Mouse (Mus musculus): Measurements from ENCODE around the gene Rnf24.

GRCm38 (mm10) chr2:131255738-131256137 is 97.0 kb downstream of the Rnf24 start:
- no peak for TF ChIP-seq POLR2A (IDR thresholded peaks at IDR 0.05; ENCODE audit: insufficient read length, low read depth)
- no peak for TF ChIP-seq REST (IDR thresholded peaks at IDR 0.05; ENCODE audit: insufficient read depth, insufficient read length)
- TF ChIP-seq USF1 (IDR thresholded peaks at IDR 0.05; ENCODE audit: low read depth): no peak
- TF ChIP-seq TCF12 (IDR thresholded peaks at IDR 0.05; ENCODE audit: insufficient read depth, poor library complexity, severe bottlenecking): no peak
- TF ChIP-seq POLR2AphosphoS2 (IDR thresholded peaks at IDR 0.05; ENCODE audit: insufficient read length, low read depth): no peak
- no peak for TF ChIP-seq MAX (IDR thresholded peaks at IDR 0.05; ENCODE audit: low read depth)
- no peak for TF ChIP-seq MYOD1 (IDR thresholded peaks at IDR 0.05; ENCODE audit: control insufficient read depth in 1 of 3, insufficient read length in 2 of 3, low read depth in 2 of 3)
- TF ChIP-seq E2F4 (IDR thresholded peaks at IDR 0.05; ENCODE audit: insufficient read depth): no peak
- no peak for TF ChIP-seq MYOG (IDR thresholded peaks at IDR 0.05; ENCODE audit: control insufficient read depth in 1 of 3, insufficient read depth in 1 of 3, insufficient read length in 2 of 3, low read depth in 2 of 3)

All from myocyte (in vitro differentiated cells).